Mouse (Mus musculus) spleen, postnatal 14 days (tissue): ENCODE data around the gene Lcorl.

ENCODE experiments used
- DNase-seq, 2 experiments: peaks; one replicate each; pipeline ENCODE4 v3.0.0; 2021 to 2022; ENCODE audit warnings: low spot score in 2 of 2

The Lcorl gene

DNA sequence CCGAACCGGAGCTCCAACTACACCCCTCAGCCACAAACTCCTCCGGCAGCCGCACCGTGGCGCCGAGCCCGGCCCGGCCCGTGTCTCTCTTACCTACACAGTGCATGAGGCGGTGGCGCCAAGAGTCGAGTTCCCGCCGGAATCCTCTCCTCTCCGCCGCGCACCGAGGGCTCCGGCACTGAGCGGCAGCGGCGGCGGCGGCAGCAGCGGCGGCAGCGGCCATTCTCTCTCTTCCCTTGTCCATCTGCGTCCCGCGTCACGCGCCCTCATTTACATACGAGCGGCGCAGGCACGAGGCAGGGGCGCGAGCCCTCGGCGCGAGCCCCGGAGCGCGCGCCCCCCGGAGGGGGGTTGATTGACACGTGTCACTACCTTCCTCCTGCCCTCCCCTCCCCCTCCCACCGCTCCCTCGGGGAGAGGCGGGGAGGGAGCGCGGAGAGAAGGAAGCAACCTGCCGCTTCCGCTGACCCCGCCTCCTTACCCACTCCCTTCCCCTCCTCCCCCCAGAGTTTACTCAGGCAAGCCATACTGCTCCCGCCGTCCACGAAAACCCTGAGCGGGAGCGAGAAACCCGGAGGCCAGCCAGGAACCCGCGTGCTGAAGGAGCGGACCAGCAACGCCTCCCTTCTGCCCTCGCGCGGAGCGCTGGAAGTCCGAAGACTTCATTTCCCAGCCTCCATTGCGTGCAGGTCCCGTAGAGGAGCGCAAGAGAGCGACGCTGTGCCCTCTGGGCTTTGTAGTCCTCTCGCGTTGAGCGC is at the start of gene Lcorl:
Gene Lcorl, minus strand, starts transcription at position 362 of the 758 bp plus-strand sequence.
- peak; percentile 80 to 86 for DNase-seq

DNA sequence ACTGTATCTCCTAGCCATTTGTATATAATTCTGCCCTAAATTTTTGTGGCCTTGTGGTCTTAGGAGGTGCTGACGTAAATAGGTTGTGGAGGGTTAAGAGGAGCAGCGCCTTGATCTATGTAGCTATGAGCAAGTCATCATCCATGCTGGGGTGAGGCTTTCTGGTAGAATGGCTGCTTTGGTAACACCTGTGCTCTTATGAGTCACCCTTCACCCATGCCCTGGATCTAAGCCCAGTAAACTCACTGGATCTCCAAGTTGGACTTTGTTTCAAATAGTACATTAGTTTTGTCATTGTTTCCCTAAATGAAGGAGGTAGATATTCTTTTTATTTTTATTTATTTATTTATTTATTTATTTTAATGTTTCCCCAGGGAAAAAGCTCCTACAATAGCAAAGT is 47.3 kb upstream of the Lcorl start:
- no peak for DNase-seq

DNA sequence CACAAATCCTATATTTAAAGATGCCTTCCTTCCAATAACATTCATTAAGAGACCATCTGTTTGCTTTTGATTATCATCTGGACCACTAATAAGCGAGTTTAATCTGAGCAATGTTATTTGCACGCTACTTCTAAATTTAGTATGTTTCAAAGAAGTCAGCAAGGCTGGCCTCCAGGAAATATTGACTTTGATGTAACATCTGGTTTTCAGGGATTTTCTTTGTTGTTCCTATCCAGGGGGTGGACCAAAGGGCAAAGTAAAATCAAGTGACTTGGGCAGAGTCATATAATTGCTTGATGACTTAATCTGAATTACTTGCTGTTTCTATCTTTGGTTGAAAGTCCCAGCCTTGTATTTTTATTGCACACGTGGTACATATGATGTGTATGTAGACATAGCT is 45.8 kb upstream of the Lcorl start:
- DNase-seq: no peak

DNA sequence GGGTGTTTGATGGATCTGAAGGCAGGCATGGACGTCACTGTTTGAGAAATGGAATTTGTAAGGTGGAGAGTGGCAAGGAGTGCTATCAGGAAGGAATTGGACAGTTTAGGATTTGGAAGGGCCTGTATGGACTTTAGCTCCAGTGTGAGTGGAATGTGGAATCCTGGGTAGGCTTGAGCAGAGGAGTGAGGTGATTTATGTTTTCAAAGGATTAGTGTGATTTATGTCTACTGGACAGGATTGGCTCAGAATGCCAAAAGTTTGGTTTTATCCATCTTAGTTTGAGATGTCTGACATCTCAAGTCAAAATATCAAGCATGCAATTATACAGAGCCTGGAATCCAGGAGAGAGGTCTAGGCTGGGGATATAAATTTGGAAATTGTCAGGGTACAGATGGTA is 37.9 kb upstream of the Lcorl start:
- DNase-seq: no peak

DNA sequence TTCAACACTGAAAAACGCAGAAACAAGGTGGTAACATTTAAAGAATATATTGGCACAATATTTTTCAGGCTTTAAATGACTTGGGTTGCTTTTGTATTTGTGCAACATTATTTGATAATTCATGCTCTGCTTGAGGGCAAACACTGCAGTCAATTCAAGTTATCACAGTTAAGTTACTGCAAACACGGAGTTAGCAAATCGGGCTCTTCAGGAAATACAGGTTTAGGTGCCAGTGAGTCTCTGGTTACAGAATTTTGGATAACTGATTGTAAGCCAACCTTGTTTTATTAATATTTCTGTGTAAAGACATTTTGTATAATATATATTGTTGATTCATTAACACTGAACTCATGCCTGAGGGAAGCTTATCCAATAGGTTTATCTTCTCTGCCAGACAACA is 36.3 kb upstream of the Lcorl start:
- no peak for DNase-seq

DNA sequence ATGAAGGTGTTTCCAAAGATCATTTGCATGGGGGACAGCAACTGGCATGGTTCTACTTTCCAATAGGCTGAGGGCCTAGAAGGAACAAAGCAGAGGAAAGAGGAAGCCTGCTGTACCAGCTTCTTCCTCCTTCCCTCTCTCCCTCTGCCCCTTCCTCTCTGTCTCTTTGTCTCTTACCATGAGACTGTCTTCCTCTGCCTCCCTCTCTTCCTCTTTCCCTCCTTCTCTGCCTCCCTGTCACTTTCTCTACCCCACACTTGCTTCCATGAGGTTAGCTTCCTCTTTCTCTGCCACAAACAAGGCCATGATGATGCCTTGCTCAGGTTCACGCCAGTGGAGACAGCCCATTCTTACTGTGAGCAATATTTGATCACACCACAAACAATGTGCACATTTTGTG is 18.9 kb upstream of the Lcorl start:
- DNase-seq: no peak

DNA sequence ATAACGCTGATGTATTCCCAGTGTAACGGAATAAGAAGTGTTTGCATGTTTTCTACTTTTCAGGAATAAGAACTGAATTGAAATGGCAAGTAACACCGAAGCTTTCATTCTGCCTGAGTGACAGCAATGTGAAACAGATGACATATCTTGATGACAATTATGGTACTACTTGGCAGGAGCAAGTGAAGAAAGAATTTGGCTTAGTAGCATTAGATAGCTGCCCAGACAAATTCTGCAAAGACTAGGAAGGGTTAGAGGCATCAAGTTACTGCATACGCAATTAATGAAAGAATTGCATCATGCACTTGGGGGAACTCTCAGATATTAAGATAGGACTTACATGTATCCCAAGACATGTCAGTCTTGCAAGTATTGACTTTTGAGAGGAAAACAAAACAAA is 18.1 kb upstream of the Lcorl start:
- DNase-seq: no peak

DNA sequence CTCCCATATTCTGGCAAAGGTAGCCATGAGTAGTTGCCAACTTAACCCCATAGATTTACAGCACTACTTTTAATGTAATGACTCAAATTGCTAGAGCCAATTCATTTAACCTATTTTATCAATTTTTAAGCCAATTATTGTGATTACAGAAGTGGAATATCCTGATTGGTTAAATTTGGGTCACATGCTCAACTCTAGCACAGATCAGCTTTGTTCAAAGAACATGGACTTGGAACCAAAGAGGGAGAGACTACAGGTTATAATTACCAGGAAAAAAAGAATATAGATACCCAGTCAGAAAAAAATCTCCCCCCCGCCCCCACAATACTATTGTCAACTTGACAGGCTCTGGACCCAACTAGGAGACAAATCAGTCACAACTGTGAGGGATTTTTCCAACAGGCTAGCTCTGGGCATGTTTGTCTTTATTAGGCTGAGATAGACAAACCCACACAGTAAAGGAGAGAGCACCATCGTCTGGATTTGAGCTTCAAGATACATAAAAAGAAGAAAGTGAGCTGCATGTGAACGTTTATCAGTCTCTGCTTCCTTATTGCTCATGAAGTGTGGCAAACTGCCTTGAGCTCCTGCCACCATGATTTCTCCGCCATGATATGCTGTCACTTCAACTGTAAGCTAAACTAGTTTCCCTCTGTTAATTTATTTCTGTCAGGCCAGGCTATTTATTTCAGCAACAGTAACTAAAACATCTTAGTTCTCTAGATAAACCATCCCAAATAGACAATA is 17.0 kb upstream of the Lcorl start:
- DNase-seq: no peak

DNA sequence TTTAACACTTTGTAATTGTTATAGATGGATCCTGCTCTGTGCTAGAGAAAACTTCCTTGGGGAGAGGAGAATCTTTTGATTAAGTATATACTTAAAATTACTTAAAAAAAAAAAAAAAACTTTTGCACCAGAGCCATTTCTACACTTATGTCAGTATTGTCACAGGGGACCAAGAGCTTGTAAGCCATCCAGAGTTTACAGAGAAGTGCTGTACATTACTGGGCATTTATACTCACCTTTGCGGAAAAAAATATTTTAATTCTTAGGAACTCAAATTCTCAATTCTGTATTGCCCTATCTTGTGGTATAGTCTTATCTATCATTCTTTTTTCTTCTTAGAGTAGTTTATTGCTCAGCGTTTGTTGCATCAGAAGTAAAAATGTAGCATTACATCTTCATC is 953 bp upstream of the Lcorl start:
- no peak for DNase-seq

DNA sequence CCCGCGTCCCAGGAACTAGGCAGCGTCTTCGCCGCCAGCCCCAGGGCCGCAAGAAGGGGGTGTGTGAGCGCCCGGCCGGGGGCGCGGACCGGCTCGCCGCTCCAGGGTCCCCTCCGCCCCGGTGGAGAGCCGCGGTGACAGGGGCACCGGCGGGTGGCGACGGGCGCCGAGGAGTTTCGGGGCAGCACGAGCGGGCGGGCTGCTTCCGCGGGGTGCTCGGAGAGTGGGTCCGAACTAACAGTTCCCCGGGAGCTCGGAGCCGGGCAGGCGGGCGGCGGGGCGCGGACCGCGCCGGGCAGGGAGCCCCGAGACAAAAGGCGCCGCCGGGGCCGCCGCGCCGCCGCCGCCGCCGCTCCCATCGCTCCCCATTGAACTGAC is 550 bp downstream of the Lcorl start:
- no peak for DNase-seq

DNA sequence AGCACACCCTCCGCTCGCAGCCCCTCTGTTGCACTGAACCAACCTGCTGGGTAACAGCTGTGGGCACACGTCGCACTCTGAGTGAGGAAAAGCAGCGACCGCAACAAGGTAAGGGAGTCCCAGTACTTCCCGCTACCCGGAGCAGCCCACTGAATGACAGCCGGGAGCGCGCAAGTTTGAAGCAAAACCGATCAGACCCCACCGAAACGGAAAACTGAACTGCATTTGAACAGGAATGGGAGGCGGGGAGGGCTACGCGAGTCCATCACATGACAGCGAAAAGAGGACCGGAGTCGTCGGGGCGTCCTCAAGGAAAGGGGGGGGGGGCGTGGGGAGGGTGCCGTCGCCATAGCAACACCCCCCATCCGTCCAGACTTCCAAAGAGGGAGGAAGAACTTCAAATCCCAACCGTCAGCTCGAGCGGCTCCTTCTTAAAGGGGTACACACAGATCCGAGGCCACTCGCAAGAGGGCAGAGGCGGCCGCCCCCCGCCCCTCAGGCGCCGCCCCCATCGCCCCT is 1.1 kb downstream of the Lcorl start:
- DNase-seq: peak; percentile 9 to 12

DNA sequence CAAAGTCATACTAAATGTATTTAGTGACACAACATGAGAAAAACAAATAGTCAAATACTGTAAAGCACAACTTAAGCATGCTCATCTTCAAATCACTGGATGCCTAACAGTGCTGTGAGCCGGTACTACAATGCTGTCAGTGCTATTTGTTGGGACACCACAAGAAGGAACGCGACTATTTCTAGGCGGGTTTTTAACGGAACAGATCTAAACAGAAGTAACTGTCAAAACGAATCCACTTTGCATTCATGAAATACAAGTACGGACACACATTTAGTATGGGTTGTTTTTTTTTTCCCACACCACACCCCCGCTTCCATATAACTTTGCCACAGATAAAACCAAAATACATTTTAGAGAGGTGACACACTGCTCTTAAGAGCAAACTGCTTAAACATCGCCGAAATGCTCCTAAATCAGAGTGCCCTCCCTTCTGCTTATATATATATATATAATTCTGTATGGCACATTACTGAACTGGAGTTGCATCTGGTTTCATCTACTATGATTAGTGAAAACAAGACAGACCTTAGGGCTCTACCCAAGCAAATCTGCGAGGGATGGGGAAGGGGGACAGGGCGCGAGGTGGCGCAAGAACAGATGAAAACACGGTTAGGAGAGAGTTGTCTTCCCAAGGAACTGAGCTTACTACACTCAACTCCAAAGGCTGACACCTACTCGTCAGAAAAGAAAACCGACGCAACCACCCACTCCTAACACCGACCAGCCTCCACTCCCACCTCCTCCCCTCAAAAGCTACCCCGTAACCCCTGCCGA is 1.7 kb downstream of the Lcorl start:
- DNase-seq: peak; percentile 8 to 19

DNA sequence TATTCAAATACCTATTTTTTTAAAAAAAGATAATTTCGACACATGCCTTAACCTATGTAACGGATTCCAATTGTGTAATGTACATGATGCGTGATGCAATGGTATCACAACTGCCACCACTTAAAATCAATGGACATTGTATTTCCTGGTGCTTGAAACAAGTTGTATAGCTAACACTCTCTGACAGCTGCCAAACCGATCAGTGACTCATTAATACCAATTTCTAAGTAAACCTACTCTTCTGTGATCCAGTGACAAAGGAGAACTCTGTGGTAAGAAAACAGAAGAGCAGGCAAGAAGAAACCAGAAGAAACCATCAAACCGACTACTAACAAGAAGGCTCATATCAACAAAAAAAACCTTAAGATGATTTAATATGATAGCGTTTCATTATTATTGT is 12.7 kb downstream of the Lcorl start:
- no peak for DNase-seq

DNA sequence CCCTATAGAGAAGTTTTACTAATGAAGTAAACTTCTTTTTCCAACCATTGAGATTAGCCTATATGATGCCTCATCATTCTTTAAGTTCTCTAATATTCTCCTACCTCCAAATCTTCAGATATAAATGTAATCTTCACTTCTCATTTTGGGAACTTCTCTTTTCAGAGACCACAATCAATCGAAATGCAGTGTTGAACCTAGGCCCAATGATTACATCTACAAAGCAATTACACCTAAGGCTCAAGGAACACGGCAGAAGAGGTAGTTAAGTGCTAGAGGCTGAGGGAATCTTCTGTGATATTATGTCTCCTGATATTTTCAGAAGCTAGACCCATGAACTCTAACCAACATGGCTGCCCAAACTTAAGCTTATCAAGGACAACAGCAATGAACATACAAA is 22.3 kb downstream of the Lcorl start:
- no peak for DNase-seq

DNA sequence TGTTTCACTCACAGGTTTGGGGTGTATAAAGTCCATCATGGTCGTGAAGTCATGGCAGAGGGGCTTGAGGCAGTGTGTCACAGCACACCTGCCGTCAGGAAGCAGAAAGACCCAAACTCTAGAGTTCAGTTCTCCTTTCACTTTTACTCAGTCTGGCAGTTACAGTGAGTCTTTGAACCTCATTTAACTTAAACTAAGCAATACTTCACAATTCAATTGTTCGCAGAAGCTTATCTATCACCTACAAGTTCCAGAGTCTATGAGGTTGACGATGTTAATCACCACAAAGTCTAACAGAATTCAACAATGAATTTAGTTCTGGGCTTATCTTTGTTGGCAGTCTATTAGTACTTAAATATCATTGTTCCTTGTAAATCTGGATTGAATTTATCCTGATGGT is 45.9 kb downstream of the Lcorl start:
- no peak for DNase-seq

DNA sequence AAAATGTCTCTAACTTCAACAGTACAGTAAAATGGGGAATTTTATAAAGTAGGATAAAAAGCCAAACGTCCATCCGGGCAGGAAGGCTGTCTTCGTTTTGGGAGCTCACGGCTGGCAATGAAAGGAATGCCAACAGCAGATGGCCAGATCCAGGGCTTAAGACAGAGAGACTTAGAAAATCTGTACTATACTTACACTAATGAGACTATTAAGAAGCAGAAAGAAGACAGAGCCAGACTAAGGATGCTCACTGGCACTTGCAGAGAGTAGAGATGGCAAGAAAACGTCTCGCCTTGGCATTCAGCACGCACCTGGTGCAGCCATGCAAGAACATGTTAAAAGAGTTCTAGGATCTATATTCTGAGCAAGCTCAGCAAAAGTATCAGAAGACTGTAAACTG is 65.6 kb downstream of the Lcorl start:
- DNase-seq: no peak

DNA sequence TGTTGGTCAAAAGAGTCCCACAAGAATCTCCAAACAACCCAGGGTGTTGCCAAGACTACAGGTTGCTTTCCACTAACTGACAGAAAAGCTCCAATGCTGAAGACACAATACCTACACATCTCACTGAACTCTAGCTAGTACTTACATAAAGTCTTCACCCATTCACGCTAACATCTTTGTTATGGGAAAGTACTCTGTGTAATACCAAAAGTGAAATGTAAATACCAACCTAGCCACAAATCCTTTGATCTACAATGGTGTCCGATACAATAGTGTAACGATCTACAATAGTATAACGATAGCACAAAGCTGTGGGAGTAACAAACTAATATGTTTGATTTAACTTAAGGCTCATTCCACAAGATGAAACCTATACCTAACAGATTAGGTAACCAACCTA is 67.2 kb downstream of the Lcorl start:
- DNase-seq: no peak

DNA sequence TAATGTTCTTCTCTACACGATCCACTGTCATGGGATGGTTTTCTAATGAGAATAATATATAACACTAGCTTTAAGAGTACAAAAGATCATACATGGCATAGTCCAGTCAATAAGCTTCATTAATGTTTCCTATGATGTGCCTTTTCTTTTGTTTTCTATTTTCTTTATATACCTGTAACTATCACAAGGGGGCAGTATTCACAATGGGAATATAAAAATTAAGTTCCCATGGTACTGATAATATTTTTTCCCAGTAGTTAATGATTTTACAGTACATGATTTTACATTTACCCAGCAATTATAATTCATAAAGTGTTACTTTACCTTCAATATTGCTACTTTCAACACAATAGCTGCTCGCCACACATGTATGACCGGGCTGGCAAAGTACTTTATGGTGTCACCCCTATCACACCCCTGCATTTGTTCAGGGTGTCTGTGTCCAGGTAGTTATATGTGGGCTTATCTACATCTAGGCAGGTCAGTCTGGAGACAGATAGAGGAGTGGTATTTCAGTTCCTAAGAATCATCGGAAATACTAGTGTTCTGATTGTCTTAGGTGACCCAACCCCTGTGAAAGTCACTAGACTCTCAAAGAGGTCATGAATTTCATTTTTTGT is 99.8 kb downstream of the Lcorl start:
- no peak for DNase-seq

DNA sequence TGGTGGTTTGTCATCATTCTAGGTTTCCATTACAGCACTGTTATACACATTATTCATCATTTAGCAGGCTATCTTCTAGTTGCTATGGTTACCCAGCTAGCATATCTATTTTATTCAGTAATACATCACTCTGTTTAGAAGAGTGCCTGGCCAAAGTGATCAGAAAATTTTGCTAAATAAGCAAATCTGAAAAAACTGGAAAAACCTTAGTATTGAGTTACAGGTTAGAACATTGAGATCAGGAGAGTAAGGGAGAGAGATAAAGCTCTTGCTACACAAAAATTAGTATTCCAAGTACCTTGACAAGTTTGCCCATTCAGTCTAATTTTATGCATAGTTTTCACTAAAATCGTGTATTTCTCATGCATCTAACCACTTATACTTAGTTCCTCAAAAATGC is 119.5 kb downstream of the Lcorl start:
- DNase-seq: no peak

DNA sequence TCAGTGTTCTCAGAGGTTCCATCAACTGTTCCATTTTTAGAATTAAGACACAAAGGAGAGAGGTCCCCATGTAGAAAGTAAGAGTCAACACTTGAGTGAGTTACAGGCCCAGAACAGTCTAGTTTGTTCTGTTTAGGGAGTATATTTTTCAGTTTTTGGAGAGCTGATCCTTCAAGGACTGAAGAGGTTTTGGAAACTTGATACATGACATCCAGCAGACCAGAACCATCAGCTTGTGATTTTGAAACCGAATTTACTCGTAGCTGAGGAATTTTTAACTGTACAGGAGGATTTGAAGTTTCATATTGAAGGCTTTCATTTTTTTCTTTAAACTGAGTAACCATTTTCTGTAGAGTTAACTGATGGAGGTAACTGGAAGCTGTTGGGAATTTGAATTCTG is 123.7 kb downstream of the Lcorl start:
- DNase-seq: no peak

DNA sequence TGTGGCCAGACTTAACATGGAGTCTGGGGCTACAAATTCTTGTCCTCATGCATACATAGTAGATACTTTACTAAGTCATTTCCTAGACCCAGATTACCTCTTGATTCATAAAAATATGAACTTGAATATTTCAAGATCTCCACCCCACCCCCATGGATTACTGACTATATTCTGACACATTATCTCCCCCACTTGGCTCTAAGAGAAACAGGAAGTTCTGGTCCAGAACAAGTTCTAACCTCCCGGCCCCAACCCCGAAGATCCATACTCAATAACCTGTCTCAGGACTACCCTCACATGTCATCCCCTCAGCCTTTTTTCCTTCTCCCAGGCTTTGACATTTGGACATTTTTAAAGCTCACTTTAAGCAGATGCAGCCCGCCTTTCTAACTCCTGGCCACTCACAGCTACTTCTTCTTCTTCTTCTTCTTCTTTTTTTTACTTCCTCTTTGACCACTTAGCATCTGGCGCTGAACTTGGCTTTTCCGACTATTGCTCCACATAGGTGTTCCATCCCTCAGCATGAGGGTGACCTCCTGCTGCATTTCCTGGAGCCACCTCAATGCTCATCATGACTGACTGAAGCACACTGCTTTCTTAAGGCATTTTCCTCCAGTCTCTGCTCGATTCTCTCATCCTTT is 138.4 kb downstream of the Lcorl start:
- DNase-seq: no peak

DNA sequence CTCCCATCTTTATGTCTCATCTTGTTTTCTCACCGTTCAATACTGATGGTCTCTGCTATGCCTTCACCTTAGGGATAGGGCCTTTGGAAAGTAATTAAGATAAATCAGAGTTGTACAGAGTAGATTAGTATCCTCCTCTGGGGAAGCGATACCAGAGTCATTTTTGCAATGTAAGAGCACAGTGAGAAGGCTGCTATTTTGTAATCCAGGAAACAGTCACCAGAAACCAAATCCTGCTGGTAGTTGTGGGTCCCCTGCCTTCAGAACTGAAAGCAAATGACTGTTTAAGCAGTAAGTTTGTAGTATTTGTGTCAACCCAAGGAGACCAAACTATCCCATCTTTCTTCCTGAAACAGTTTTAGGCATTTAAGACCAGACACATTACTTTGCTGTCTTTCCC is 147.8 kb downstream of the Lcorl start:
- DNase-seq: no peak
